Mouse (Mus musculus) pancreas, adult 10 weeks (tissue): ENCODE measurements around the gene Fbxo22. TPM values are rescaled to one million over a fixed set of nuclear protein-coding genes. Genes with fewer than 3 reads are reported as not detected.

ENCODE experiments used
- polyA plus RNA-seq: library from polyadenylated mRNA; stranded (reverse); fragments of 350-450 nt; fragmentation: Illumina TruSeq; extraction: RNeasy Lipid Tissue Mini Kit (QIAGEN cat#74804); gene quantifications from one replicate; pipeline ENCODE4 v1.2.3, GENCODE M21; 2015; ENCODE audit warnings: low read depth, low replicate concordance; ENCODE audit not compliant: insufficient read depth

The Fbxo22 gene
- 8.3 TPM for polyA plus RNA-seq

GRCm38 (mm10) chr9:55208790-55209481, at the start of gene Fbxo22:
Gene Fbxo22 (plus strand): TSS chr9:55208925.

Other genes with a start within 250 kb of the Fbxo22 start
- gene Chrna5, start 228.0 kb upstream of the Fbxo22 start, polyA plus RNA-seq: not detected
- 0.30 TPM for gene Chrna3, start 182.4 kb upstream of the Fbxo22 start, polyA plus RNA-seq
- 0.35 TPM for gene Chrnb4, start 160.1 kb upstream of the Fbxo22 start, polyA plus RNA-seq
- 7.4 TPM for gene Ube2q2, start 60.1 kb upstream of the Fbxo22 start, polyA plus RNA-seq
- gene Nrg4, start 117.9 kb downstream of the Fbxo22 start, polyA plus RNA-seq: 0.57 TPM
- gene Tmem266, start 118.0 kb downstream of the Fbxo22 start, polyA plus RNA-seq: 0.33 TPM